Mouse (Mus musculus) CD4-positive naive resting alpha-beta T cell, adult 57 days (primary cell): ENCODE results near the gene Tlk1. TPM values are rescaled to one million over a fixed set of nuclear protein-coding genes. Genes with fewer than 3 reads are reported as not detected.

ENCODE experiments used
- total RNA-seq: library from RNA; stranded (reverse); gene quantifications from one replicate; pipeline ENCODE4 v1.2.4, GENCODE M21; 2023

Gene Tlk1
- 138 TPM for total RNA-seq

GRCm38 (mm10) chr2:70825371-70826051 is at the start of gene Tlk1:
Gene Tlk1, minus strand, starts transcription at chr2:70825728.

Other genes with a start within 250 kb of the Tlk1 start
- 70.9 TPM for gene Gorasp2, start 164.2 kb downstream of the Tlk1 start, total RNA-seq
- gene Gm26558, start 163.6 kb downstream of the Tlk1 start, total RNA-seq: not detected
- gene Dcaf17, start 229.6 kb upstream of the Tlk1 start, total RNA-seq: 21.3 TPM
- 30.1 TPM for gene Mettl8, start 229.9 kb upstream of the Tlk1 start, total RNA-seq